Comparison of ENCODE assay signal across 8 mouse cellular contexts in the genomic region with DNA sequence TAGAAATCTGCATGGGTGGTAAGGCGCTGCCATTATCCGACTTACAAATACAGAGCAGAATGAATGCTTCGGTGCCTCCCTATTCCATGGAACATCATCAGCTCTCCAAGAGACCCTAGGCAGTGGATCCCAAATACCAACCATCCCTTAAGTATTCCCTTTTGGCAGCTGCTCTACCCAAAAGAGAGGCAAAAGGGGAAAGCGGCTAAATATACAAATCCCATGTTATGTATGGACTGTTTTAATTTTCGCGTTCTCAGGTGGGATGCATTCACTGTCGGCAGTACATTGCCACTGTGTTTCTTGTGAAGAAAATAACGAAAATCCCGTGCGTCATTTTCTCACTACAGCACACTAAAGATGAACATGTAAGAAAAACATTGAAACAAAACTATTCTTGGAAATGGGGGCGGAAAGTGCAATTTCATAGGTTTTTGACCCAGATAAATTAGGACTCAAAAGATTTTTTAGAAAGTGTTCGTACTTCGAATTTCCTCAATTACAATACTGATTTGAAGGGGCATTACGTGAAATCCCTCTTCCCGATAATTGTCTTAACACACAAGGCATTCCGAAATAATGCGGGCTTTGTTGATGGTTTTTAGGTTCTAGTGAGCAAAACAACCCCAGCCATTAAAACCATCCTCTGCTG. TPM values are rescaled to one million over a fixed set of nuclear protein-coding genes. Genes with fewer than 3 reads are reported as not detected.
A peak's percentile ranks its signal among the peaks of the same experiment; 100 is the strongest.
DNase-seq lines count a peak whose midpoint lies in the region; ATAC-seq lines count a peak whose summit lies in the region.

No protein-coding gene starts in this region.

- WGBS in kidney, embryonic 15.5 days = 25% methylated on average over 17 of the region's 17 CpGs
- 25% methylated on average over 17 of the region's 17 CpGs for WGBS in intestine, embryonic 14.5 days
- WGBS in neural tube, embryonic 12.5 days = 5% methylated on average over 17 of the region's 17 CpGs

- no peak for DNase-seq in kidney, adult 9 months
- DNase-seq in embryo, embryonic 10.5 days (ENCODE audit: low spot score) = peak; percentile 66
- DNase-seq in intestine, embryonic 14.5 days (ENCODE audit: low spot score) = peak; percentile 78
- DNase-seq in gastrocnemius, postnatal 25 days = no peak
- DNase-seq in kidney, postnatal 14 days = no peak
- no peak for DNase-seq in kidney, postnatal 25 days

- H3K4me2 ChIP-seq in kidney, embryonic 15.5 days = peak overlapping the region; percentile 84
- H3K4me2 ChIP-seq in intestine, embryonic 14.5 days (ENCODE audit: low read length) = peak overlapping the region; percentile 65
- H3K4me2 ChIP-seq in neural tube, embryonic 12.5 days (replicated peaks) = peak overlapping the region; percentile 70

- H3K4me1 ChIP-seq in kidney, embryonic 15.5 days = peaks cover 29% of the 10 kb centered on the region
- peaks cover 10% of the 10 kb centered on the region; the same call in 1 of the 2 replicates for H3K4me1 ChIP-seq in intestine, embryonic 14.5 days (replicated peaks; ENCODE audit: control insufficient read depth, insufficient read depth, low read length)
- H3K4me1 ChIP-seq in neural tube, embryonic 12.5 days = peaks cover 20% of the 10 kb centered on the region

- H3K4me3 ChIP-seq in kidney, embryonic 15.5 days (replicated peaks) = peak overlapping the region; percentile 50
- H3K4me3 ChIP-seq in intestine, embryonic 14.5 days (ENCODE audit: low read depth, low read length) = peak overlapping the region; percentile 37
- peak overlapping the region; percentile 41 for H3K4me3 ChIP-seq in neural tube, embryonic 12.5 days

- peak overlapping the region; percentile 55 for H3K9ac ChIP-seq in kidney, embryonic 15.5 days
- H3K9ac ChIP-seq in intestine, embryonic 14.5 days (ENCODE audit: low read length) = peak overlapping the region; percentile 40; the same call in 1 of the 2 replicates
- peak overlapping the region; percentile 64 for H3K9ac ChIP-seq in neural tube, embryonic 12.5 days

- H3K27ac ChIP-seq in kidney, embryonic 15.5 days = no peak overlapping the region
- peak overlapping the region; percentile 23; the same call in 1 of the 2 replicates for H3K27ac ChIP-seq in intestine, embryonic 14.5 days (ENCODE audit: low read depth)
- peak overlapping the region; percentile 74 for H3K27ac ChIP-seq in neural tube, embryonic 12.5 days

- H3K36me3 ChIP-seq in kidney, embryonic 15.5 days = no peaks in the 10 kb centered on the region
- H3K36me3 ChIP-seq in intestine, embryonic 14.5 days (ENCODE audit: control insufficient read depth, insufficient read depth, low read length) = no peaks in the 10 kb centered on the region
- no peaks in the 10 kb centered on the region for H3K36me3 ChIP-seq in neural tube, embryonic 12.5 days

- no peaks in the 10 kb centered on the region for H3K9me3 ChIP-seq in kidney, embryonic 15.5 days (replicated peaks)
- H3K9me3 ChIP-seq in intestine, embryonic 14.5 days (ENCODE audit: control insufficient read depth, low read length) = no peaks in the 10 kb centered on the region
- H3K9me3 ChIP-seq in neural tube, embryonic 12.5 days = no peaks in the 10 kb centered on the region

- peaks cover 61% of the 10 kb centered on the region for H3K27me3 ChIP-seq in kidney, embryonic 15.5 days
- H3K27me3 ChIP-seq in intestine, embryonic 14.5 days (replicated peaks; ENCODE audit: control insufficient read depth, insufficient read depth, low read length) = peaks cover 61% of the 10 kb centered on the region
- peaks cover 30% of the 10 kb centered on the region for H3K27me3 ChIP-seq in neural tube, embryonic 12.5 days (replicated peaks)

- ATAC-seq in kidney, embryonic 15.5 days (replicated peaks; ENCODE audit: low FRiP score) = no peak
- no peak for ATAC-seq in intestine, embryonic 14.5 days (replicated peaks; ENCODE audit: low FRiP score, low TSS enrichment, low read depth)
- peak; percentile 52; the same call in 1 of the 2 replicates for ATAC-seq in neural tube, embryonic 12.5 days (ENCODE audit: low FRiP score, low read depth)

RNA-seq across cellular contexts. Expression of gene Mab21l1, which starts 4.7 kb away (rescaled TPM):
- polyA plus RNA-seq in kidney, embryonic 15.5 days (2015; fragmentation: Nextera tagmentation; extraction: Ambion mirVana) = 0.98 and 1.8 TPM in 2 replicates
- 16.6 and 23.5 TPM in 2 replicates for polyA plus RNA-seq in intestine, embryonic 14.5 days (2014; fragmentation: Nextera tagmentation; extraction: Ambion mirVana)
- 52.0 and 57.1 TPM in 2 replicates for polyA plus RNA-seq in neural tube, embryonic 12.5 days (2016; fragmentation: Nextera tagmentation; extraction: Ambion mirVana)
- total RNA-seq in gastrocnemius, postnatal 25 days (2021) = 1 to 10 TPM in 1 of 2 experiments, under 1 TPM in 1; 0.72 to 1.8 TPM

Comparison
In these comparisons a context has a peak if more than half of its experiments do, and no peak if none do; other contexts are left out.
1. DNase-seq: peak in embryo, embryonic 10.5 days (single experiment) and intestine, embryonic 14.5 days (single experiment); none in kidney, adult 9 months (single experiment), gastrocnemius, postnatal 25 days (single experiment), kidney, postnatal 14 days (single experiment) and kidney, postnatal 25 days (0 of 2).
2. Peak in every context shown above with its lines, with median percentiles within 50 percentile points of each other: H3K4me2 ChIP-seq, H3K4me3 ChIP-seq and H3K9ac ChIP-seq.